Mouse (Mus musculus): Measurements from ENCODE around the gene Eif4b.
"Not testable (repeated sequence)": the region's sequence is repeated elsewhere in the genome, so short reads cannot be mapped to it uniquely, and the experiment has no call there.

The Eif4b gene

GRCm38 (mm10) chr15:102074070-102074731 lies 628 bp downstream of the Eif4b start:
- in situ Hi-C loops (cut with MboI, MseI), result loop anchor here (5.0 kb wide), 1 partner anchor 832 kb away; no protein-coding TSS in a partner anchor

GRCm38 (mm10) chr15:102074876-102075585 lies 1.5 kb downstream of the Eif4b start:
- in situ Hi-C loops (cut with MboI, MseI), result loop anchor here (5.0 kb wide), 1 partner anchor 833 kb away; no protein-coding TSS in a partner anchor

GRCm38 (mm10) chr15:102077111-102077677 lies 3.6 kb downstream of the Eif4b start:
- in situ Hi-C loops (cut with MboI, MseI), result no loop called here

- in situ Hi-C loops (cut with MboI, MseI), result no loop called here
Measured at GRCm38 (mm10) chr15:102079221-102079620, 5.6 kb downstream of the Eif4b start.

- in situ Hi-C loops (cut with MboI, MseI), result not testable (repeated sequence)
Measured at GRCm38 (mm10) chr15:102079924-102080323, 6.4 kb downstream of the Eif4b start.

GRCm38 (mm10) chr15:102080429-102080828 lies 6.9 kb downstream of the Eif4b start:
- in situ Hi-C loops (cut with MboI, MseI), result no loop called here

- in situ Hi-C loops (cut with MboI, MseI), result no loop called here
Measured at GRCm38 (mm10) chr15:102082148-102082547, 8.6 kb downstream of the Eif4b start.

- in situ Hi-C loops (cut with MboI, MseI), result no loop called here
Measured at GRCm38 (mm10) chr15:102083028-102083427, 9.5 kb downstream of the Eif4b start.

GRCm38 (mm10) chr15:102089914-102090585 lies 16.5 kb downstream of the Eif4b start:
- in situ Hi-C loops (cut with MboI, MseI), result loop anchor here (5.0 kb wide), 1 partner anchor 402 kb away; no protein-coding TSS in a partner anchor

GRCm38 (mm10) chr15:102091063-102091679 lies 17.6 kb downstream of the Eif4b start:
- in situ Hi-C loops (cut with MboI, MseI), result loop anchor here (5.0 kb wide), 1 partner anchor 401 kb away; no protein-coding TSS in a partner anchor

- in situ Hi-C loops (cut with MboI, MseI), result loop anchor here (5.0 kb wide), 1 partner anchor 401 kb away; no protein-coding TSS in a partner anchor
Measured at GRCm38 (mm10) chr15:102091688-102092087, 18.1 kb downstream of the Eif4b start.

- in situ Hi-C loops (cut with MboI, MseI), result loop anchor here (5.0 kb wide), 1 partner anchor 400 kb away; no protein-coding TSS in a partner anchor
Measured at GRCm38 (mm10) chr15:102092222-102092621, 18.6 kb downstream of the Eif4b start.

- in situ Hi-C loops (cut with MboI, MseI), result loop anchor here (5.0 kb wide), 1 partner anchor 398 kb away; no protein-coding TSS in a partner anchor
Measured at GRCm38 (mm10) chr15:102094157-102094556, 20.6 kb downstream of the Eif4b start.

GRCm38 (mm10) chr15:102094988-102095387 lies 21.4 kb downstream of the Eif4b start:
- in situ Hi-C loops (cut with MboI, MseI), result loop anchor here (5.0 kb wide), 1 partner anchor 397 kb away; no protein-coding TSS in a partner anchor

- in situ Hi-C loops (cut with MboI, MseI), result no loop called here
Measured at GRCm38 (mm10) chr15:102097147-102097915, 23.8 kb downstream of the Eif4b start.

- in situ Hi-C loops (cut with MboI, MseI), result no loop called here
Measured at GRCm38 (mm10) chr15:102097991-102098555, 24.5 kb downstream of the Eif4b start.

- in situ Hi-C loops (cut with MboI, MseI), result no loop called here
Measured at GRCm38 (mm10) chr15:102099260-102099659, 25.7 kb downstream of the Eif4b start.

GRCm38 (mm10) chr15:102099771-102100160 lies 26.2 kb downstream of the Eif4b start:
- in situ Hi-C loops (cut with MboI, MseI), result no loop called here

GRCm38 (mm10) chr15:102100161-102100981 lies 26.8 kb downstream of the Eif4b start, which contains the start of gene Tns2:
Gene Tns2 (plus strand): TSS chr15:102100413.
- in situ Hi-C loops (cut with MboI, MseI), result no loop called here
